Mouse (Mus musculus) right cerebral cortex, postnatal 10 days (tissue): Measurements from ENCODE around the gene Hist1h1e.
A peak's percentile ranks its signal among the peaks of the same experiment; 100 is the strongest.

Source experiments
- DNase-seq, 2 experiments: peaks; one replicate each; pipeline ENCODE4 v3.0.0; 2021; ENCODE audit warnings: low spot score in 2 of 2

Gene Hist1h1e

GRCm38 (mm10) chr13:23622175-23622671 is at the start of gene Hist1h1e:
Gene Hist1h1e, minus strand, starts transcription at chr13:23622558.
- DNase-seq, result peak; percentile 92

- no peak for DNase-seq
These were observed 40.2 kb upstream of the Hist1h1e start for GRCm38 (mm10) chr13:23662536-23662935.

DNA sequence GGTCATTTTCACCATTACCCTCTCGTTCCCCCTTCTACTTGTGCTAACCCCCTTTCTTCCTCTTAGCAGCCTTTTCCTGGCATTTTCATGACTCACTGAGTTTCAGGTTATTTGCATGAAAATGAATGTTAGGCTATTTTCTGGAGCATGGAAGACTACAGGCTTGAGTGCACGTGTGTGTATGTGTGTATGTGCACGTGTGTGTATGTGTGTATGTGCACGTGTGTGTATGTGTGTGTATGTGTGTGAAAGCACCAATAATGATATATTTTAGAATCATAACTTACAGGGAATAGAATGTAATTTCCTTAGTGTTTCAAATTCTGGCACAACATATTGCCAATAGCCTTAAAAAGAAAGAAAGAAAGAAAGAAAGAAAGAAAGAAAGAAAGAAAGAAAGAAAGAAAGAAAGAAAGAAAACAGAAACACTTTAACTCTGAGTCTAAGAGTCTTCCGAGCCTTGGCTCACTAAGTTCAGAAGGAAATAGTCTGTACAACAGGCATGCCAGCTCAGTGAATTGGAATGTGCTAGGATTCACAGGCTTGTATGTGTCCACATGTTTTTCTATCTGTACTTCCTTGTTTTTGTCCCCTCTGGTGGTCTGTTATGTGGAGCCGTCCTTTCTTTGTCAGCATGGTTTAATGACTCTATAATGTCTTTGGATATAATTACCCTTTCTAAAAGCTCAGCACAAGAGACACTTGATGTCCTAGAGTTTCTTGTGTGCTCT is 37.4 kb upstream of the Hist1h1e start:
- no peak for DNase-seq

GRCm38 (mm10) chr13:23630653-23631052 is 8.3 kb upstream of the Hist1h1e start:
- DNase-seq, result no peak

GRCm38 (mm10) chr13:23622861-23623450 is 598 bp upstream of the Hist1h1e start:
- peak; percentile 26 to 27 for DNase-seq

- peak; percentile 79 to 88 for DNase-seq
These were observed 705 bp downstream of the Hist1h1e start for GRCm38 (mm10) chr13:23621532-23622174.

- peak; percentile 76 to 91 for DNase-seq
These were observed 1.4 kb downstream of the Hist1h1e start, which contains the start of gene Hist1h2be for GRCm38 (mm10) chr13:23620733-23621531. Gene Hist1h2be, minus strand, starts transcription at chr13:23621124.

GRCm38 (mm10) chr13:23620056-23620732 is 2.2 kb downstream of the Hist1h1e start:
- no peak for DNase-seq

DNA sequence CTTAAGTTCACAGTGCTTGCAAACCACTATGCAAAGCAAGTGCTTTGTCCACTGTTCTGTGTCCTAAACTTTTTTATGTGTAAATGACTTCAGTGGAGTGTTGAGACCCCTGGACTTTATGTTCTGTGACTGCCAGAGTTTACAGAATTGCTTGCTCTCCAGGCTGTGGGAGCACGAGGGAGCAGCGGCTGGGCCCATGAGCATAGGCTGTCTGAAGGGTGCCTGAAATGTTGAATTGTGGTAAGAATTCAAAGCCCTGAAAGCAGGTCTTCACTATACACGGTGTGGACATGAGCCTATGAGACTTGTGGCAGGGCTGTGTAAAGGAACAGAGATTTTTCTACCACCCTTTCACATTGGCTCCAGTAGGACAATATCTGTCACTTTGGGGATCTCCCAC is 10.7 kb downstream of the Hist1h1e start:
- no peak for DNase-seq

- no peak for DNase-seq
These were observed 12.0 kb downstream of the Hist1h1e start for GRCm38 (mm10) chr13:23610393-23610792.

DNA sequence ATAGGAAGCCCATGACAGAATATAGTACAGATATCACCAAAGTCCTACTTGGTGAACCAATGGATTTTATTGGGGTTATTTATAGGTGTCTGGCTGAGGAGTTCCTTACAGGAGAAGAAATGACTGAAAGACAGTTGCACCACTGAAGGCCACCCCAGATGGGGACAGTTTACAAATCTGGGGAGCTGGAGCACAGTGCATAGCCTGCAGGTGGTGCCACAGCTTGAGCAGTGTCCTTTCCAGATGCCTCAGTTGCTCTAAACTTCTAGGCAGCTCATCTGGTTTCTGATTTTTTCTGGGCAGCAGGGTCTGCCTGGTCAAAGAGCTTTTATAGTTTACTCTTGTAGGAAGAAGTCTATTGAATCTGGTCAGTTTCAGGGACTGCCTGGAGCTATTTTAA is 12.5 kb downstream of the Hist1h1e start:
- no peak for DNase-seq

DNA sequence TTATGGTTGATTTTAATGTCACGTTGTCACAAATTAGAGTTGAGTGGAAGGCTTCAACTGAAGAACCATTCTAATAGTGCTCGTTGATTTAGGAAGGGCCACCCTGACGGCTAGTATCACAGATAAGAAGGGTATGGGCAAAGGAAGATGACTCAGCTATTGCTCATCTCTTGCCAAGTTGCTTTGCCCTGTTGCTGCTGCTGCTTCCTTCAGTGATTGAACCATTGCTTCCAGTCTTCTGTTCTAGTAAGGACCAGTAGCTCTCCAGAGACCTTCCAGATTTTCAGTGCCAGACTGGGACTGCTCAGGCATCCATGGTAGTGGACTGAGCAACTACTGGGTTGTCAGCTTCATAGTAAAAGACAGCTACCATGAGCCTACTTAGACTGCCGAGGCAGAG is 13.1 kb downstream of the Hist1h1e start:
- DNase-seq, result no peak

GRCm38 (mm10) chr13:23605052-23605451 is 17.3 kb downstream of the Hist1h1e start:
- no peak for DNase-seq

- no peak for DNase-seq
These were observed 17.9 kb downstream of the Hist1h1e start for GRCm38 (mm10) chr13:23604452-23604851.

GRCm38 (mm10) chr13:23603182-23603699 is 19.1 kb downstream of the Hist1h1e start:
- no peak for DNase-seq

GRCm38 (mm10) chr13:23597957-23598356 is 24.4 kb downstream of the Hist1h1e start:
- DNase-seq, result peak; percentile 58 to 84

GRCm38 (mm10) chr13:23595622-23596372 is 26.6 kb downstream of the Hist1h1e start:
- DNase-seq, result no peak

GRCm38 (mm10) chr13:23595185-23595584 is 27.2 kb downstream of the Hist1h1e start:
- DNase-seq, result no peak

DNA sequence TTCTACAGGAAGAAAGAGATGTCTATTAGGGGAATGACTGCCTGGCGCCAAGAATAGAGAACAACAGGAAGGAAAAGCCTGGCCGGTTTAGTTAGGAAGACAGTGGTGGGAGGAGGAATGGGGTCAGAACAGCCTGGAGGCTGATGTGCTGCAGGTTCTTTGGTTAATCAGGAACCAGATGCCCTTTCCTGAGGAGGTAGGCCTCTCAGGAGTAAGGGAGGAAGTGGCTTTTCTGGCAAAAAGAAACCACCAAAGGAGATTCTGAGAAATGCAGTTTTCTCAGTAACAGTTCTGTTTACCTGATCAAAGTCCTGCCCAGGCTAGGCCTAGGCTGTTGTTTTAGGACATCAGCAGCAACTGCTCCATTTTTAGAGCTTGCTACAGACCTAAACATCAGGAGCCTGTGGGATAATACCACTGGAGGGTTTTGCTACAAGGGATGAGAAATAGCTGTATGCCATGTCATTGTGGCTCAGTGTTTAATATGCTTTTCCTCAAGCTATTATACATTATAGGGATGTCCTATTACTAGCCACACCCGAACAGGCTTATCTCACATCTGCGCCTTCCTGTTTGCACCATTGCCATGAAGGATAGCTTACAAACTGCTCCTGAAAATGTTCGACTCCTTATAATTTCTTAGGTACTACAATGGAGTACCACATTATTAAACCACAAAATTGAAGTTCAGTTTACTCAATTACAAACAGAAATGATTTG is 29.1 kb downstream of the Hist1h1e start:
- DNase-seq, result no peak

DNA sequence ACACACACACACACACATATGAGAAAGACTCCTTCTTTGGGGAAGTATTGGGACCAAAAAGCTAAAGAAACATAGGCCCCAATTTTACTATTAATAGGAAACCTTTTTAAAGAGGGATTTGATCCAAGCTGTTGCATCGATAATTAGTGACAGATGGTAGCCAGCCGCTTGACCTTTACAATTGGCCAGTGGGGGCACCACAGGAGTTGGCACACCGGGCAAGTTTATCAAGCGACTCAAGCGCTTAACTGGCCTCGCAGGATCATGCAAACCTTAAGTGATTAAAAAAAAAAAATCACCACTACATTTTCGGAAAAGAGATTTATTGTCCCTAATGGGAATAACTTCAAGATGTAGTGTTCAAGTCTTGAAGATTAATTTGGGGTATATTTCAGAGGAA is 29.7 kb downstream of the Hist1h1e start:
- DNase-seq, result no peak
